Mouse (Mus musculus): ENCODE measurements around the gene Dtnb.

DNA sequence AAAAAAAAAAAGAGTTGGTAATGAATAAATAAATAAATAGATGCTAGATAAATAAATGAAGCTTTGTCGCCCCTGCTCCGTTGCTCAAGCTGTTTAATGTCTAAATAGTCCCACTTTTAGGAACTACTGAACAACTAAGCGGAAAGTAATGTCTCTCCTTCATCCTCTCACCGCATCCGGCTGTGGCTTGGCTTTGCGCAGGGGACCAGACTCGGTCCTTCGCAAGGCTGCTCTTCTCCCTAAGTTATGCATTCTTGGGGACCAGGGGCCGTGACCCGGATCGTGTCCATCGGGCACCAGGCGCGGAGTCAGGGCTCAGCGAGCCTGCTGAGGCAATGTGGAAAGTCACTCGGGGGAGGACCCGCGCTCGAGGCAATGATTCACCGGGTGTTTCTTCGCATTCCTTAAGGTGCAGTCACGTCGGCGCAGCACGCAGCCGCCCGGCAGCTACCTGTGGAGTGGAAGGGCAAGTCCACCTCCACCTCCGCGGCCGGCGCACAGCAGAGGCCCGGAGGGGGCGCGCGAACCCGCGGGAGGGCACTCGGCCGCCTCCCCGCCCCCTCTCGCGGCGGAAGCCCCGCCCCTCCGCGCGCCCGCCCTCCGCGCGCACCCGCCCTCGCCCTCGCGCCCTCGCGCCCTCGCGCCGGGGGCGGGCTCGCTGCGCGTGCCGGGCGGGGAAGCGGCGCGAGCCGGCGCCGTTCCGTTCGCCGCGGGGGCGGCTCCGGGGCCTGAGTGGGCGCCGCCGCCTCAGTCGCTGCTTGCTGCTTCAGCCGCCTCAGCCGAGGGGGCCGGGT, at the start of gene Dtnb:
- TF ChIP-seq POLR2A (IDR thresholded peaks at IDR 0.05; ENCODE audit: borderline replicate concordance, low read depth, low read length) = no peak
- no peak for TF ChIP-seq CTCF (IDR thresholded peaks at IDR 0.05; ENCODE audit: low read depth, low read length)

Measured in bone marrow macrophage, adult 2 months (primary cell).